Mouse (Mus musculus): ENCODE data around the gene Gm28308. TPM values are rescaled to one million over a fixed set of nuclear protein-coding genes. Genes with fewer than 3 reads are reported as not detected.

Gene Gm28308
- polyA plus RNA-seq, 1 experiment from 2014 or later, result not detected

DNA sequence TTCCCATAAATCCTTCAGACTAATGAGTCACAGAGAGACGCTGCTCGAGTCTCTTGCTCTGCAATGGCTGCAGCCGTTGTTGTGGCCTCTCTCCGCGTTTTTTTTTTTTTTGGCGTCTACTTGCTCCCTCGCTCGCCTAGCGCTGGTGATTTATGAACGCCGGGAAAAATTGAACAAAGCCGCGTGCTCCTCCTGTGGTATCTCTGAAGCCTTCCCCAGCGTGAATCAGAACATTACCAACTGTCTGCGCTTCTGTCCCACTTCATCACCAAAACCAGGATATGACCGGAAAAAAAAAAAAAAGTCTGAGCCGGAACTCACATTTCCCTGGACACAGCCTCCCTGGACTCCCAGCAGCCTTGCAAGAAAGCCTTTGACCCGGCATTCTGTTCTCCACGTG, 27.9 kb downstream of the Gm28308 start:
- no peak for DNase-seq
- Histone ChIP-seq H3K27me3 (ENCODE audit: insufficient read depth, low read length) (peaks cover 59% of the 10 kb centered on the region), H3K9me3 (ENCODE audit: low read length) (no peaks in the 10 kb centered on the region), H3K27ac (ENCODE audit: low read depth) (no peak overlapping the region), H3K4me2 (ENCODE audit: low read depth, low read length) (no peak overlapping the region), H3K36me3 (replicated peaks; ENCODE audit: insufficient read depth, low read length) (no peaks in the 10 kb centered on the region), H3K9ac (replicated peaks) (no peak overlapping the region), H3K4me1 (ENCODE audit: insufficient read depth) (peaks cover 8% of the 10 kb centered on the region; the same call in 1 of the 2 replicates), H3K4me3 (ENCODE audit: low read depth, low read length) (no peak overlapping the region)
- ATAC-seq, result no peak
- TF ChIP-seq CTCF (IDR thresholded peaks at IDR 0.05; ENCODE audit: low read depth), result no peak
- TF ChIP-seq EP300 (IDR thresholded peaks at IDR 0.05; ENCODE audit: low read depth), result no peak
- 27% methylated on average over 19 of the region's 19 CpGs for WGBS (ENCODE audit: insufficient replicate concordance)

DNA sequence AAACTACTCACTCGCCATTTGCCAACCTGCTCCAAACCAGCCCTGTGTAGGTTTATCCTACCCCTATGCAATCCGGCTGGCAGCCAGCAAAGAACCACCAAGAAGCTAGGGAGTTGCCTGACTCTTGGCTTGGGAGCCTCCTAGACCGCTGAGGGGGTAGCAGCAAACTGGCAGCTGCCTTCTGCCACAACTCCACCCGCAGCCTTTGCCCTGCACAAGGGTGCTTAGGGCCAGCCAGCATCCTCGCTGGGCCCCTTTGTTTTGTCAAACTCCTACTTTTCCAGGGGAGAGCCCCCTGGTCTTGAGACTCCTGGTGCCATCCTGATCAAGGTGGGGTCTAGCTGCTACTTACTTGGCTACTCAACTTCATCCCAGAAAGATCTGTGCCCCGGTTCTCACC, 28.5 kb downstream of the Gm28308 start:
- H3K4me2 ChIP-seq (ENCODE audit: low read depth, low read length), result no peak overlapping the region
- no peak for TF ChIP-seq CTCF (IDR thresholded peaks at IDR 0.05; ENCODE audit: low read depth)
- no peak for TF ChIP-seq EP300 (IDR thresholded peaks at IDR 0.05; ENCODE audit: low read depth)
- no peaks in the 10 kb centered on the region for H3K36me3 ChIP-seq (replicated peaks; ENCODE audit: insufficient read depth, low read length)
- H3K9ac ChIP-seq (replicated peaks), result no peak overlapping the region
- no peak overlapping the region for H3K4me3 ChIP-seq (ENCODE audit: low read depth, low read length)
- peaks cover 59% of the 10 kb centered on the region for H3K27me3 ChIP-seq (ENCODE audit: insufficient read depth, low read length)
- H3K27ac ChIP-seq (ENCODE audit: low read depth), result no peak overlapping the region
- ATAC-seq (no peak), DNase-seq (no peak)
- peaks cover 8% of the 10 kb centered on the region; the same call in 1 of the 2 replicates for H3K4me1 ChIP-seq (ENCODE audit: insufficient read depth)
- H3K9me3 ChIP-seq (ENCODE audit: low read length), result no peaks in the 10 kb centered on the region
- WGBS (ENCODE audit: insufficient replicate concordance), result 62% methylated on average over 6 of the region's 6 CpGs

DNA sequence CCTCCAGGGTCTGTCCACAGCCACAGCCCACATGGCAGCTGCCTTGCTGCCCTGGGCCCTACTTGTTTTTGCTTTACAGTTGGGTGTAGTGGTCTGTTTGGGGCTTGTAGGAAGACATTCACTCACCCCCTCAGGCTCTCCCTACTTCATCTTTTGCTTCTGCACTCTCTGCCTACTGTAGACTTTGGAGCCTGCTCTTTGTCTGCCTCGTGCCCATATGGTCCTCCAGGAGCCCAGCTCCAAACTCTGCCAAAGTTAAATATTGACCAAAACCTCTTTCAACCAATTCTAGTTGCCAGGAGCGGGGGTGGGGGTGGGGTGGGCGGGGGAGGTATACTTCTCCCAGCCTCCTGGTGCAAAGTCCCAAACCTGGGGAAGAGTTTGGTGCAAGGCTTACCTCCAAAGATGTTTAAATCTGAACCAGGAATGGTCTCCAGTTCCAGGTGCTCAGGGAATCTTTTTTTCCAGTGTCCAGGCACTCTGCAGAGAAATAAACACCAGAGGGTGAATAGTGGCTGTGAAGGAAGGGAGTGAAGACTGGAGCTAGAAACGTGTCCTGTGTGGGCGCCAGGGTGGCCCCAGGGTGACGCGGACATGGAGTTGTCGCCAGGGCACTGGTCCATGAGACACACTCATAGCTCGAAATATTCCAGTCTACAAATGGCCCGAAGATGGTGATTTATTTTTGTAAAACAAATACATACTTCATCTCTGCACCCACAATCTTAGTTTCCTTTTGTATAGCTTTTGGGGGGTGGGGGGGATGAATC, 29.6 kb downstream of the Gm28308 start:
- ATAC-seq, result no peak
- no peak for TF ChIP-seq CTCF (IDR thresholded peaks at IDR 0.05; ENCODE audit: low read depth)
- TF ChIP-seq EP300 (IDR thresholded peaks at IDR 0.05; ENCODE audit: low read depth), result no peak
- Histone ChIP-seq H3K4me3 (ENCODE audit: low read depth, low read length) (no peak overlapping the region), H3K4me1 (ENCODE audit: insufficient read depth) (peaks cover 8% of the 10 kb centered on the region; the same call in 1 of the 2 replicates), H3K36me3 (replicated peaks; ENCODE audit: insufficient read depth, low read length) (no peaks in the 10 kb centered on the region), H3K4me2 (ENCODE audit: low read depth, low read length) (no peak overlapping the region), H3K9ac (replicated peaks) (no peak overlapping the region), H3K9me3 (ENCODE audit: low read length) (no peaks in the 10 kb centered on the region), H3K27ac (ENCODE audit: low read depth) (no peak overlapping the region), H3K27me3 (ENCODE audit: insufficient read depth, low read length) (peaks cover 55% of the 10 kb centered on the region)
- 57% methylated on average over 10 of the region's 10 CpGs for WGBS (ENCODE audit: insufficient replicate concordance)
- DNase-seq, result no peak

GRCm38 (mm10) chr6:52182793-52183192, 30.3 kb downstream of the Gm28308 start:
- H3K9me3 ChIP-seq (ENCODE audit: low read length), result no peaks in the 10 kb centered on the region
- H3K27me3 ChIP-seq (ENCODE audit: insufficient read depth, low read length), result peaks cover 53% of the 10 kb centered on the region
- no peak for ATAC-seq
- no peak for TF ChIP-seq EP300 (IDR thresholded peaks at IDR 0.05; ENCODE audit: low read depth)
- no peak for TF ChIP-seq CTCF (IDR thresholded peaks at IDR 0.05; ENCODE audit: low read depth)
- DNase-seq, result no peak
- WGBS (ENCODE audit: insufficient replicate concordance), result 75% methylated on average over 1 of the region's 1 CpGs
- H3K9ac ChIP-seq (replicated peaks), result no peak overlapping the region
- no peak overlapping the region for H3K4me3 ChIP-seq (ENCODE audit: low read depth, low read length)
- no peaks in the 10 kb centered on the region for H3K36me3 ChIP-seq (replicated peaks; ENCODE audit: insufficient read depth, low read length)
- H3K4me1 ChIP-seq (ENCODE audit: insufficient read depth), result peaks cover 8% of the 10 kb centered on the region; the same call in 1 of the 2 replicates
- H3K4me2 ChIP-seq (ENCODE audit: low read depth, low read length), result no peak overlapping the region
- H3K27ac ChIP-seq (ENCODE audit: low read depth), result no peak overlapping the region

GRCm38 (mm10) chr6:52182030-52182429, 31.1 kb downstream of the Gm28308 start:
- Histone ChIP-seq H3K36me3 (replicated peaks; ENCODE audit: insufficient read depth, low read length) (no peaks in the 10 kb centered on the region), H3K27me3 (ENCODE audit: insufficient read depth, low read length) (peaks cover 53% of the 10 kb centered on the region), H3K27ac (ENCODE audit: low read depth) (no peak overlapping the region), H3K4me1 (ENCODE audit: insufficient read depth) (peaks cover 8% of the 10 kb centered on the region; the same call in 1 of the 2 replicates), H3K9ac (replicated peaks) (no peak overlapping the region), H3K4me2 (ENCODE audit: low read depth, low read length) (no peak overlapping the region), H3K9me3 (ENCODE audit: low read length) (no peaks in the 10 kb centered on the region), H3K4me3 (ENCODE audit: low read depth, low read length) (no peak overlapping the region)
- ATAC-seq, result no peak
- TF ChIP-seq EP300 (IDR thresholded peaks at IDR 0.05; ENCODE audit: low read depth) (no peak), CTCF (IDR thresholded peaks at IDR 0.05; ENCODE audit: low read depth) (no peak)
- no peak for DNase-seq
- 48% methylated on average over 2 of the region's 2 CpGs for WGBS (ENCODE audit: insufficient replicate concordance)

DNA sequence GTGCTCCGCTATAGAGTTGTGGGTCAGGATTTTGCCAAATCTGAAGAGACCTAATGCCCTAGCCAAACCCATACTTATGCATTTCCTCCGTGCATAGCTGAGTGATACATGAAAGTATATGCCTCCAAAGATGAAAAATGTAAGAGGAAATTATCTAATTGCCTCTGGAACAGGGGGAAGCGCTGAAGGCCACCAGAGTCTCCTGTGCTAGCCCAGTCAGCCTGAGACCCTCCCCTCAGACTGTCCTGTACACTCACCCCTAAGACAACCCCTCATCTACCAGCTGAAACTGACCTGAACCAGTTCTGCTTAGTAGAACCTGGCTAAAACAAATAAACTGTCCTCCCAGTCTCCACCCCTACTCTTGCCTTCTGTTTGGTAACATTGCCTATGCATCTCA, 32.4 kb downstream of the Gm28308 start:
- ATAC-seq, result no peak
- H3K4me1 ChIP-seq (ENCODE audit: insufficient read depth), result peaks cover 8% of the 10 kb centered on the region; the same call in 1 of the 2 replicates
- no peak overlapping the region for H3K4me3 ChIP-seq (ENCODE audit: low read depth, low read length)
- H3K36me3 ChIP-seq (replicated peaks; ENCODE audit: insufficient read depth, low read length), result no peaks in the 10 kb centered on the region
- 71% methylated on average over 3 of the region's 3 CpGs for WGBS (ENCODE audit: insufficient replicate concordance)
- H3K4me2 ChIP-seq (ENCODE audit: low read depth, low read length), result no peak overlapping the region
- H3K27ac ChIP-seq (ENCODE audit: low read depth), result no peak overlapping the region
- no peak for DNase-seq
- no peaks in the 10 kb centered on the region for H3K9me3 ChIP-seq (ENCODE audit: low read length)
- H3K9ac ChIP-seq (replicated peaks), result no peak overlapping the region
- TF ChIP-seq CTCF (IDR thresholded peaks at IDR 0.05; ENCODE audit: low read depth) (no peak), EP300 (IDR thresholded peaks at IDR 0.05; ENCODE audit: low read depth) (no peak)
- H3K27me3 ChIP-seq (ENCODE audit: insufficient read depth, low read length), result peaks cover 53% of the 10 kb centered on the region
